Mouse (Mus musculus) lung, postnatal 0 days (tissue): ENCODE measurements around the gene Oip5. TPM values are rescaled to one million over a fixed set of nuclear protein-coding genes. Genes with fewer than 3 reads are reported as not detected.
A peak's percentile ranks its signal among the peaks of the same experiment; 100 is the strongest.
"Not testable (repeated sequence)": the region's sequence is repeated elsewhere in the genome, so short reads cannot be mapped to it uniquely, and the experiment has no call there.

Source experiments
- ATAC-seq: fragments of 200-750 bp; cut with Nextera tagmentation; 2 replicates; pipeline ENCODE4 v1.8.0; 2017; ENCODE audit warnings: moderate library complexity
- DNase-seq: peaks from one replicate; pipeline ENCODE4 v3.0.0-alpha.2; 2016; ENCODE audit warnings: low spot score
- H3K27ac ChIP-seq: fragments of 300-500 bp; sonication (generic); 2 replicates; pipeline ENCODE4 v1.5.1; 2014; ENCODE audit warnings: antibody characterized with exemption, mild to moderate bottlenecking, low read length, mixed read lengths
- H3K27me3 ChIP-seq: fragments of 300-500 bp; sonication (generic); replicated peaks from 2 replicates; pipeline ENCODE4 v1.6.1; 2014; ENCODE audit warnings: low read length, mixed read lengths; ENCODE audit not compliant: insufficient read depth
- H3K36me3 ChIP-seq: fragments of 300-500 bp; sonication (generic); 2 replicates; pipeline ENCODE4 v1.6.1; 2014; ENCODE audit warnings: low read length, mixed read lengths; ENCODE audit not compliant: insufficient read depth
- H3K4me1 ChIP-seq: fragments of 300-500 bp; sonication (generic); 2 replicates; pipeline ENCODE4 v1.6.1; 2014; ENCODE audit warnings: antibody characterized with exemption, low read depth, low read length, mixed read lengths; ENCODE audit not compliant: insufficient read depth
- H3K4me2 ChIP-seq: fragments of 300-500 bp; sonication (generic); replicated peaks from 2 replicates; pipeline ENCODE4 v1.6.1; 2014; ENCODE audit warnings: low read depth, mild to moderate bottlenecking, low read length, moderate library complexity, mixed read lengths
- H3K4me3 ChIP-seq: fragments of 300-500 bp; sonication (generic); 2 replicates; pipeline ENCODE4 v1.5.1; 2014; ENCODE audit warnings: low read depth, low read length
- H3K9ac ChIP-seq: fragments of 300-500 bp; sonication (generic); replicated peaks from 2 replicates; pipeline ENCODE4 v1.6.1; 2014; ENCODE audit warnings: low read depth, mild to moderate bottlenecking
- H3K9me3 ChIP-seq: fragments of 300-500 bp; sonication (generic); 2 replicates; pipeline ENCODE4 v1.6.1; 2016; ENCODE audit warnings: low read length, mixed read lengths
- CTCF ChIP-seq: IDR thresholded peaks from 2 replicates; pipeline ENCODE4 v1.5.1; 2016; ENCODE audit warnings: antibody characterized with exemption, mild to moderate bottlenecking
- EP300 ChIP-seq: IDR thresholded peaks from 2 replicates; pipeline ENCODE4 v1.6.1; 2016; ENCODE audit warnings: antibody characterized with exemption, mild to moderate bottlenecking, control low read depth
- WGBS: fragments of 180-500 bp; shearing (Covaris S2); extraction: QIAGEN DNeasy Blood & Tissue Kit; methylation state at CpG from one replicate; pipeline ENCODE4 v1.1.7; 2014; 5-methylcytosine and 5-hydroxymethylcytosine counted together
- polyA plus RNA-seq: library from polyadenylated mRNA; unstranded; fragments of >200 nt; fragmentation: Nextera tagmentation; extraction: Ambion mirVana; gene quantifications from 2 replicates; pipeline ENCODE4 v1.2.1, GENCODE M21; 2015

Oip5 gene
- polyA plus RNA-seq, 1 experiment from 2014 or later: 2.8 TPM

DNA sequence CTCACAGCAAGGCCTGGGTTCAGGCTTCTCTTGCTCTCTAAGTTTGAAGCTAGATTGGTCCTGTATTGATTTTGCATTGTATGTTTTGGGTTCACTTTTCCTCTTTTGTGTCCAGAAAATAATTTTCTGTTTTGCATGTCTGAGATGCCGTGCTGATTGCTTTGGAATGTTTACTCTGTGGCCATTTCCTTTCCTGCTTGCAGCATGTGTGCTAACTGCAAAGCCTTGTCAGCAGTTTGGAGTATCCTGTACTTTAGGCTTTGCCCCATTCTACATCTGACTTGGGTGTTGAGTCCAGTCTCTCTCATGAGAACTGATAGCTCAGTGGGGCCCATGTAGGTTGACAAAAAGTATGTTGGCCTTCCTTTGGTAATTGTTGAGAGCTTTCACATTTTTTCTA lies 15.8 kb downstream of the Oip5 start:
- no peaks in the 10 kb centered on the region for H3K27me3 ChIP-seq
- 9% methylated on average over 1 of the region's 1 CpGs for WGBS
- TF ChIP-seq CTCF (no peak), EP300 (no peak)
- peaks cover 8% of the 10 kb centered on the region for H3K36me3 ChIP-seq
- H3K4me2 ChIP-seq: no peak overlapping the region
- H3K4me3 ChIP-seq: no peak overlapping the region
- no peaks in the 10 kb centered on the region for H3K4me1 ChIP-seq
- no peaks in the 10 kb centered on the region for H3K9me3 ChIP-seq
- H3K9ac ChIP-seq: no peak overlapping the region
- H3K27ac ChIP-seq: no peak overlapping the region
- DNase-seq (no peak), ATAC-seq (peak; percentile 50; the same call in 1 of the 2 replicates)

DNA sequence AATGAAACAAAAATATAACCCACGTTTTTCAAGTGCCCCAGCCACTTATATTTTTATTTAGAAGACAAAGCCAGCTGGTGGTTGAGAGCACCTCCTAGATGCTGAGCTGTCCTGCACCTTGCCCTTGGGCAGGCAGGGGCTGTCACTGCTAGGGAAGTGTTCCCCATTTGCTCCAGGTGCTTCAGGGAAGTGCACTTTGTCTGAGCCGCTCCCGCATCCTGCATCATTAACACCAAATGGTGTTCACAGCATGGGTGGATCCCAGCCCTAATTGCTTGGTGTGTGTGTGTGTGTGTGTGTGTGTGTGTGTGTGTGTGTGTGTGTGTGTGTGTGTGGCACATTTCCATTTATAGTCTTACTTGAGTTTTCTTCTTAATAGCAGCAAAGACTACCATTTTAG lies 16.7 kb downstream of the Oip5 start:
- H3K27me3 ChIP-seq, H3K4me1 ChIP-seq, DNase-seq, ATAC-seq, H3K27ac ChIP-seq, H3K9me3 ChIP-seq, H3K9ac ChIP-seq, H3K4me3 ChIP-seq, H3K4me2 ChIP-seq: not testable (repeated sequence)
- 71% methylated on average over 3 of the region's 3 CpGs for WGBS
- peaks cover 15% of the 10 kb centered on the region for H3K36me3 ChIP-seq

DNA sequence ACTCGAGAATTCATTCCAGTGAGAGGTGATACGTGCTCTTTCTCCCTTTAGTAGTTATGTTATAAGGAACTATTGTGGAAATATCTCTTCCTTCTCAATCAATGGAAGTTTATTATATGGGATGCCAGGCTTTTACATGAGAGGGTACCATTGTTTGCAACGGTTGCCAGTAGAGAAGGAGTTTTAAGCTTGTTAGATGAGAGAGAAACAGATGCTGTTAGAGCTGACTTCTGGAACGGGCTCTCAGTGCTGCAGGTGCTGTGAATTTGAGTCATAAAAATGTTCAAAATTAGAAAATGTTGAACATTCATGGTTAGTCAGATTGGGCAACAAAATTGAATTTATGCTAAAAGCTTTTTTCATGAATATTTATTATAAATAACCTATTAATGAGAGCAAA lies 17.2 kb downstream of the Oip5 start:
- H3K4me3 ChIP-seq: no peak overlapping the region
- DNase-seq: no peak
- no peak overlapping the region for H3K27ac ChIP-seq
- no peak overlapping the region for H3K4me2 ChIP-seq
- H3K9ac ChIP-seq: no peak overlapping the region
- no peaks in the 10 kb centered on the region for H3K27me3 ChIP-seq
- TF ChIP-seq CTCF (no peak), EP300 (no peak)
- WGBS: 92% methylated on average over 4 of the region's 4 CpGs
- peaks cover 3% of the 10 kb centered on the region; the same call in 1 of the 2 replicates for H3K4me1 ChIP-seq
- H3K36me3 ChIP-seq: peaks cover 15% of the 10 kb centered on the region
- H3K9me3 ChIP-seq: no peaks in the 10 kb centered on the region
- no peak for ATAC-seq

DNA sequence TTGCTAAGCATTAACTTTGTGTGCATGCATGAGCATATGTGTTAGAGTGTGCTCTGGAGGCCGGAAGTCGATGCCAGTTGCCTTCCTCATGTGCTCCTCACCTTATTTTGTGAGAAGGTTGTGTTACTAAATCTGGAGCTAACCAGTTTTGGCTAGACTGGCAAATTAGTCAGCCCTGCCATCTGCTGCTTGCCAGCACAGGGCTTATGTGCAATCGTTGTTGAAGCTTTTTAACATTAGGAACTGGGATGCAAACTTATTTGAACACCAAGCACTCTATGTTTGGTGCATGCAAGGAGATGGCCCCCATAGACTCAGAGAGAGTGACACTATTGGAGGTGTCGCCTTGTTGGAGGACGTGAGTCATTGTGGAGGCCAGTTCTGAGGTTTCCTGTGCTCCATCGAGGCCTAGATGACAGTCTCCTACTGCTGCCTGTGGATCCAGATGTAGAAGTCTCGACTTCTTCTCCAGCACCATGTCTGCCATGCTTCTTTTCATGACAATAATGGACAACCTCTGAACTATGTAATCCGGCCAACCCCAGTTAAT lies 21.4 kb downstream of the Oip5 start:
- H3K4me1 ChIP-seq: peaks cover 7% of the 10 kb centered on the region
- no peak for ATAC-seq
- H3K4me2 ChIP-seq: no peak overlapping the region
- no peaks in the 10 kb centered on the region for H3K9me3 ChIP-seq
- no peaks in the 10 kb centered on the region for H3K27me3 ChIP-seq
- TF ChIP-seq EP300 (no peak), CTCF (no peak)
- no peak for DNase-seq
- no peak overlapping the region for H3K27ac ChIP-seq
- no peak overlapping the region for H3K9ac ChIP-seq
- peaks cover 15% of the 10 kb centered on the region for H3K36me3 ChIP-seq
- H3K4me3 ChIP-seq: no peak overlapping the region
- 82% methylated on average over 8 of the region's 8 CpGs for WGBS

DNA sequence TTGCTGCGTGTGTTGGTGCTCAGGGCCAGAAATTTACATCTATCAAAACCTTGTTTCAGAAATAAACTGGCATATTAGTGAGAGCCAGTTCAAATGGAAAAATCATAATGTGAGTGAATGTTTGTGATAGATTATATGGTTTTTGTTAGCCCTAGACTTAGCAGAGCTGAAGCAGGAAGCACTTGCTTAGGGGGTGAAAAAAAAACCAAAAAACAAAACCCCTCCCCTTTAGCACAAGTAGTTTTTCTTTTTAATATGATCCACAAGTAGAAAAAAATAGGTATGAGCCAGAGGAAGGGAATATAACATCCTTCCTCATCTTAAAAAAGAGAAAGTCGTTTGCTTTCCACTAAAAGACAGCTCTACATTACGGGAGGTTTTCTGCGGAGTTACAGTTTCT lies 23.0 kb downstream of the Oip5 start:
- WGBS: 19% methylated on average over 4 of the region's 4 CpGs
- TF ChIP-seq EP300: no peak
- no peak for TF ChIP-seq CTCF
- H3K27ac ChIP-seq: no peak overlapping the region

DNA sequence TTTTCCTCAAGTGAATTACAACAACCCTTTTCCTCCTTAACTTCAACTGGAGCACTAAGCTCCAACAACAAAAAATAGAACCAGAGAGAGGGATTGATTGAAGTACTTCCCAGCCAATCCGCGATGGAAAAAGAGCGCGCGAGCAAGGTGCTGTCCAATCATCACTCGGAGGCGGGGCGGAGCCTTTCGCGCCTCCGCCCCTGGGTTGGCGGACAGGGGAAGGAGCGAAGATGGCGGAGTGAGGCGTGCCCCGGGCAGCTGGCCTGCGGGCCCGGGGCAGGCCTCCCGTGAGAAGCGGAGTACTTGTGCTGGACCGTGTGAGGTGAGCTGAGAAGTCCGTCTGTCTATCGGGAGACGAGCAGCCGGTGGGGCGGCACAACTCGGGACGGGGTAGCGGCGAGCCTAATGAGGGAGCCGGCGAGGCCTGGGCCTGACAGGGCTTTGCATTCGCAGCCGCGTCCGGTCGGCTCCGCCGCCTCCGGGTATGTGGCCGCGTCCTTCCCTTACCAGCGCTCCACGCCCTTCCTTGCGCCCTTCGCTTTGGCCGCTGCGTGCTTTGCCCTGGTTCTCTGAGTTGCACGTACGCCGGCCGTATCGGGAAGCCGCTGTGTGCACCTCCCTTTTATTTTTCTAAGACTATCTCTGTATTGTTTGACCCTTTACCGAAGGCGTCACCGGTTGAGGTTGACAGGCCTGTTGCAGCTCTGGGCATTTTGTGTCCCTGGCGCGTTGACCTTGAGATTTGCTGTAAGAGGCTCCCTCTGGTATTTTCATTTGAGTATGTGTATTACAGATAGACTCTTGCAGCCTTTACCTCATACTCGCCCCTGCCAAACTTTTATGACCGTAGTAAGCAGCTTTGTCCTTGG lies 23.9 kb downstream of the Oip5 start:
- H3K4me3 ChIP-seq: peak overlapping the region; percentile 92
- H3K9ac ChIP-seq: peak overlapping the region; percentile 92
- under 1% methylated on average over 46 of the region's 61 CpGs for WGBS
- peaks cover 7% of the 10 kb centered on the region for H3K4me1 ChIP-seq
- peaks cover 18% of the 10 kb centered on the region for H3K36me3 ChIP-seq
- DNase-seq: peak; percentile 98
- peak; percentile 99 for ATAC-seq
- peak overlapping the region; percentile 96 for H3K27ac ChIP-seq
- no peaks in the 10 kb centered on the region for H3K27me3 ChIP-seq
- no peaks in the 10 kb centered on the region for H3K9me3 ChIP-seq
- peak overlapping the region; percentile 75 for H3K4me2 ChIP-seq
- TF ChIP-seq EP300: peak; percentile 72; the same call in 1 of the 2 replicates
- TF ChIP-seq CTCF: no peak; the same call in 1 of the 2 replicates

More for the DNA sequence above, 23.0 kb downstream of the Oip5 start:
- DNase-seq (no peak), ATAC-seq (no peak)
- H3K36me3 ChIP-seq: peaks cover 18% of the 10 kb centered on the region
- no peaks in the 10 kb centered on the region for H3K9me3 ChIP-seq
- H3K4me3 ChIP-seq: peak overlapping the region; percentile 92
- H3K4me2 ChIP-seq: peak overlapping the region; percentile 75
- H3K9ac ChIP-seq: peak overlapping the region; percentile 92; the same call in 1 of the 2 replicates
- peaks cover 7% of the 10 kb centered on the region for H3K4me1 ChIP-seq
- no peaks in the 10 kb centered on the region for H3K27me3 ChIP-seq
